Mouse (Mus musculus) spleen, adult 2 months (tissue): Measurements from ENCODE around the gene Phf21b. TPM values are rescaled to one million over a fixed set of nuclear protein-coding genes. Genes with fewer than 3 reads are reported as not detected.
"Not testable (repeated sequence)": the region's sequence is repeated elsewhere in the genome, so short reads cannot be mapped to it uniquely, and the experiment has no call there.

Experiments used
- DNase-seq, 2 experiments: peaks; one replicate each; pipeline versions ENCODE4 v3.0.0 to v3.0.0-alpha.2; 2012 to 2021; ENCODE audit warnings: low spot score in 2 of 2, low read depth in 1 of 2
- H3K27ac ChIP-seq: fragments of 200-500 bp; 2 replicates; pipeline ENCODE4 v1.5.1; 2012; ENCODE audit warnings: low read length, inconsistent platforms; ENCODE audit not compliant: insufficient read depth
- H3K27me3 ChIP-seq: fragments of 200-500 bp; 2 replicates; pipeline ENCODE4 v1.6.1; 2012; ENCODE audit warnings: mild to moderate bottlenecking, moderate library complexity, low read length, inconsistent platforms; ENCODE audit not compliant: control insufficient read depth, insufficient read depth
- H3K36me3 ChIP-seq: fragments of 200-500 bp; 2 replicates; pipeline ENCODE4 v1.6.1; 2012; ENCODE audit warnings: mild to moderate bottlenecking, low read length, inconsistent platforms; ENCODE audit not compliant: control insufficient read depth, insufficient read depth
- H3K4me1 ChIP-seq: fragments of 200-500 bp; 2 replicates; pipeline ENCODE4 v1.6.1; 2011; ENCODE audit warnings: inconsistent platforms; ENCODE audit not compliant: control insufficient read depth, insufficient read depth, insufficient read length
- H3K4me3 ChIP-seq: fragments of 200-500 bp; 2 replicates; pipeline ENCODE4 v1.5.1; 2011; ENCODE audit warnings: mild to moderate bottlenecking, inconsistent platforms; ENCODE audit not compliant: insufficient read depth, insufficient read length; ENCODE audit errors: extremely low read depth
- CTCF ChIP-seq: fragments of 200-500 bp; IDR thresholded peaks from 2 replicates; pipeline ENCODE4 v1.5.1; 2011; ENCODE audit warnings: mild to moderate bottlenecking, inconsistent platforms; ENCODE audit not compliant: insufficient read depth, insufficient read length, insufficient replicate concordance; ENCODE audit errors: extremely low read depth
- POLR2A ChIP-seq: fragments of 200-500 bp; IDR thresholded peaks from 2 replicates; pipeline ENCODE4 v1.6.1; 2011; ENCODE audit warnings: low read depth, low read length, inconsistent platforms
- WGBS: fragments of 180-500 bp; shearing (Covaris S2); methylation state at CpG from one replicate; pipeline ENCODE4 v1.1.7; 2018; 5-methylcytosine and 5-hydroxymethylcytosine counted together
- polyA plus RNA-seq: library from polyadenylated mRNA; depleted of rRNA; stranded (reverse); fragments of >200 nt; gene quantifications from 2 replicates; pipeline ENCODE4 v1.2.3, GENCODE M21; 2012

Phf21b gene
- polyA plus RNA-seq, 1 experiment: 2.1 TPM

GRCm38 (mm10) chr15:84778587-84778986 lies 77.3 kb downstream of the Phf21b start:
- Histone ChIP-seq H3K27ac (no peak overlapping the region), H3K4me3 (no peak overlapping the region), H3K27me3 (no peaks in the 10 kb centered on the region), H3K4me1 (no peaks in the 10 kb centered on the region), H3K36me3 (no peaks in the 10 kb centered on the region)
- TF ChIP-seq CTCF (no peak), POLR2A (no peak)
- DNase-seq: no peak
- 70% methylated on average over 5 of the region's 5 CpGs for WGBS

GRCm38 (mm10) chr15:84775421-84776174 lies 80.3 kb downstream of the Phf21b start:
- no peak for DNase-seq
- WGBS: 78% methylated on average over 20 of the region's 20 CpGs
- no peaks in the 10 kb centered on the region for H3K27me3 ChIP-seq
- TF ChIP-seq POLR2A (no peak), CTCF (no peak)
- no peaks in the 10 kb centered on the region; the same call in 1 of the 2 replicates for H3K4me1 ChIP-seq
- no peak overlapping the region for H3K4me3 ChIP-seq
- H3K36me3 ChIP-seq: no peaks in the 10 kb centered on the region
- no peak overlapping the region for H3K27ac ChIP-seq

GRCm38 (mm10) chr15:84772191-84773111 lies 83.4 kb downstream of the Phf21b start:
- H3K27me3 ChIP-seq: no peaks in the 10 kb centered on the region
- no peak overlapping the region for H3K27ac ChIP-seq
- WGBS: 68% methylated on average over 21 of the region's 21 CpGs
- DNase-seq: no peak
- TF ChIP-seq POLR2A (no peak), CTCF (no peak)
- H3K36me3 ChIP-seq: no peaks in the 10 kb centered on the region
- no peak overlapping the region for H3K4me3 ChIP-seq
- H3K4me1 ChIP-seq: no peaks in the 10 kb centered on the region; the same call in 1 of the 2 replicates

GRCm38 (mm10) chr15:84769641-84770341 lies 86.1 kb downstream of the Phf21b start:
- Histone ChIP-seq H3K4me3 (no peak overlapping the region), H3K27ac (no peak overlapping the region), H3K4me1 (no peaks in the 10 kb centered on the region; the same call in 1 of the 2 replicates), H3K27me3 (no peaks in the 10 kb centered on the region), H3K36me3 (no peaks in the 10 kb centered on the region)
- no peak for TF ChIP-seq POLR2A
- TF ChIP-seq CTCF: no peak
- no peak for DNase-seq
- WGBS: 82% methylated on average over 11 of the region's 11 CpGs

GRCm38 (mm10) chr15:84768531-84768930 lies 87.3 kb downstream of the Phf21b start:
- not testable (repeated sequence) for H3K4me3 ChIP-seq, H3K27me3 ChIP-seq
- 97% methylated on average over 4 of the region's 4 CpGs for WGBS

GRCm38 (mm10) chr15:84766621-84767020 lies 89.2 kb downstream of the Phf21b start:
- Histone ChIP-seq H3K27me3 (no peaks in the 10 kb centered on the region), H3K4me3 (no peak overlapping the region), H3K4me1 (no peaks in the 10 kb centered on the region), H3K36me3 (no peaks in the 10 kb centered on the region), H3K27ac (no peak overlapping the region)
- 59% methylated on average over 10 of the region's 10 CpGs for WGBS
- TF ChIP-seq POLR2A: no peak
- TF ChIP-seq CTCF: no peak
- no peak for DNase-seq

More at GRCm38 (mm10) chr15:84768531-84768930, 87.3 kb downstream of the Phf21b start:
- DNase-seq, H3K27ac ChIP-seq, H3K36me3 ChIP-seq, H3K4me1 ChIP-seq: not testable (repeated sequence)

GRCm38 (mm10) chr15:84763423-84763812 lies 92.4 kb downstream of the Phf21b start:
- no peaks in the 10 kb centered on the region for H3K4me1 ChIP-seq
- no peak overlapping the region for H3K27ac ChIP-seq
- no peaks in the 10 kb centered on the region for H3K27me3 ChIP-seq
- H3K4me3 ChIP-seq: no peak overlapping the region
- 49% methylated on average over 7 of the region's 7 CpGs for WGBS
- TF ChIP-seq CTCF: no peak
- H3K36me3 ChIP-seq: no peaks in the 10 kb centered on the region
- no peak for DNase-seq
